Mouse (Mus musculus) midbrain, embryonic 15.5 days (tissue): Measurements from ENCODE around the gene Slc22a14. TPM values are rescaled to one million over a fixed set of nuclear protein-coding genes. Genes with fewer than 3 reads are reported as not detected.

Experiments used
- ATAC-seq: fragments of 200-750 bp; cut with Nextera tagmentation; replicated peaks from 2 replicates; pipeline ENCODE4 v1.8.0; 2017; ENCODE audit warnings: moderate TSS enrichment
- H3K27ac ChIP-seq: fragments of 300-500 bp; sonication (generic); 2 replicates; pipeline ENCODE4 v1.5.1; 2015; ENCODE audit warnings: mild to moderate bottlenecking, inconsistent platforms
- H3K27me3 ChIP-seq: fragments of 300-500 bp; sonication (generic); replicated peaks from 2 replicates; pipeline ENCODE4 v1.6.1; 2015; ENCODE audit warnings: inconsistent platforms
- H3K36me3 ChIP-seq: fragments of 300-500 bp; sonication (generic); replicated peaks from 2 replicates; pipeline ENCODE4 v1.6.1; 2015; ENCODE audit warnings: inconsistent platforms
- H3K4me1 ChIP-seq: fragments of 300-500 bp; sonication (generic); 2 replicates; pipeline ENCODE4 v1.6.1; 2015; ENCODE audit warnings: inconsistent platforms
- H3K4me2 ChIP-seq: fragments of 300-500 bp; sonication (generic); 2 replicates; pipeline ENCODE4 v1.6.1; 2015; ENCODE audit warnings: inconsistent platforms, mild to moderate bottlenecking, moderate library complexity
- H3K4me3 ChIP-seq: fragments of 300-500 bp; sonication (generic); 2 replicates; pipeline ENCODE4 v1.5.1; 2015; ENCODE audit warnings: mild to moderate bottlenecking, inconsistent platforms
- H3K9ac ChIP-seq: fragments of 300-500 bp; sonication (generic); 2 replicates; pipeline ENCODE4 v1.6.1; 2015; ENCODE audit warnings: mild to moderate bottlenecking, inconsistent platforms
- H3K9me3 ChIP-seq: fragments of 300-500 bp; sonication (generic); 2 replicates; pipeline ENCODE4 v1.6.1; 2016; ENCODE audit warnings: inconsistent platforms
- WGBS: fragments of 180-500 bp; shearing (Covaris S2); methylation state at CpG from one replicate; pipeline ENCODE4 v1.1.7; 2015; ENCODE audit warnings: mixed read lengths; 5-methylcytosine and 5-hydroxymethylcytosine counted together
- polyA plus RNA-seq: library from polyadenylated mRNA; unstranded; fragments of >200 nt; fragmentation: Nextera tagmentation; extraction: Ambion mirVana; gene quantifications from 2 replicates; pipeline ENCODE4 v1.2.1, GENCODE M21; 2015

Gene Slc22a14
- polyA plus RNA-seq, 1 experiment from 2014 or later: not detected

- no peaks in the 10 kb centered on the region for H3K9me3 ChIP-seq
- H3K27me3 ChIP-seq: no peaks in the 10 kb centered on the region
- no peaks in the 10 kb centered on the region for H3K36me3 ChIP-seq
- 63% methylated on average over 5 of the region's 5 CpGs for WGBS
- no peak overlapping the region for H3K4me3 ChIP-seq
- no peaks in the 10 kb centered on the region for H3K4me1 ChIP-seq
- no peak overlapping the region for H3K9ac ChIP-seq
- H3K4me2 ChIP-seq: no peak overlapping the region
- no peak overlapping the region for H3K27ac ChIP-seq
- no peak for ATAC-seq
These were observed 234.7 kb downstream of the Slc22a14 start for GRCm38 (mm10) chr9:119130692-119131091.

GRCm38 (mm10) chr9:119128436-119129181, 236.7 kb downstream of the Slc22a14 start:
- Histone ChIP-seq H3K4me2 (no peak overlapping the region), H3K9me3 (no peaks in the 10 kb centered on the region), H3K27ac (no peak overlapping the region), H3K4me1 (no peaks in the 10 kb centered on the region), H3K27me3 (no peaks in the 10 kb centered on the region), H3K9ac (no peak overlapping the region), H3K4me3 (no peak overlapping the region), H3K36me3 (no peaks in the 10 kb centered on the region)
- no peak for ATAC-seq
- 83% methylated on average over 12 of the region's 12 CpGs for WGBS

GRCm38 (mm10) chr9:119122596-119123369, 242.6 kb downstream of the Slc22a14 start:
- H3K27ac ChIP-seq: no peak overlapping the region
- no peaks in the 10 kb centered on the region for H3K9me3 ChIP-seq
- H3K27me3 ChIP-seq: no peaks in the 10 kb centered on the region
- 87% methylated on average over 18 of the region's 18 CpGs for WGBS
- no peak for ATAC-seq
- no peak overlapping the region for H3K4me3 ChIP-seq
- H3K4me2 ChIP-seq: no peak overlapping the region
- no peaks in the 10 kb centered on the region for H3K36me3 ChIP-seq
- H3K4me1 ChIP-seq: no peaks in the 10 kb centered on the region
- no peak overlapping the region for H3K9ac ChIP-seq

GRCm38 (mm10) chr9:119120168-119120560, 245.2 kb downstream of the Slc22a14 start:
- no peaks in the 10 kb centered on the region for H3K9me3 ChIP-seq
- no peaks in the 10 kb centered on the region for H3K36me3 ChIP-seq
- no peaks in the 10 kb centered on the region for H3K27me3 ChIP-seq
- no peak overlapping the region for H3K9ac ChIP-seq
- H3K4me3 ChIP-seq: no peak overlapping the region
- H3K27ac ChIP-seq: no peak overlapping the region
- H3K4me1 ChIP-seq: no peaks in the 10 kb centered on the region
- H3K4me2 ChIP-seq: no peak overlapping the region
- WGBS: 76% methylated on average over 3 of the region's 3 CpGs
- ATAC-seq: no peak

Other genes with a start within 250 kb of the Slc22a14 start
- 2.2 and 3.5 TPM in 2 replicates for gene Acaa1b, start 208.5 kb downstream of the Slc22a14 start, polyA plus RNA-seq
- not detected in 2 replicates for gene Gm47289, start 206.4 kb downstream of the Slc22a14 start, polyA plus RNA-seq
- not detected in 2 replicates for gene Slc22a13, start 156.5 kb downstream of the Slc22a14 start, polyA plus RNA-seq
- 14.2 and 14.5 TPM in 2 replicates for gene Oxsr1, start 43.1 kb downstream of the Slc22a14 start, polyA plus RNA-seq
- gene Acaa1a, start 25.9 kb downstream of the Slc22a14 start, polyA plus RNA-seq: 120 and 124 TPM in 2 replicates
- gene Myd88, start 24.1 kb downstream of the Slc22a14 start, polyA plus RNA-seq: 6.5 and 7.2 TPM in 2 replicates
- gene Xylb, start 8.2 kb downstream of the Slc22a14 start, polyA plus RNA-seq: 2.7 TPM in 2 replicates
- 65.4 and 67.3 TPM in 2 replicates for gene Acvr2b, start 36.6 kb upstream of the Slc22a14 start, polyA plus RNA-seq
- gene Exog, start 79.4 kb upstream of the Slc22a14 start, polyA plus RNA-seq: 53.3 and 53.4 TPM in 2 replicates
- gene Scn5a, start 213.5 kb upstream of the Slc22a14 start, polyA plus RNA-seq: 0.27 and 0.40 TPM in 2 replicates